Mouse (Mus musculus) cerebellum, adult 9-10 months (tissue): ENCODE measurements at regions not wholly inside any gene's neighbourhood (a gene's known extent, or its start where the extent isn't known, plus 50 kb on each side); places are given as distances from the start of the nearest gene placed in this dataset.
A peak's percentile ranks its signal among the peaks of the same experiment; 100 is the strongest.

Source experiments
- DNase-seq: peaks from one replicate; pipeline ENCODE4 v3.0.0; 2022

DNA sequence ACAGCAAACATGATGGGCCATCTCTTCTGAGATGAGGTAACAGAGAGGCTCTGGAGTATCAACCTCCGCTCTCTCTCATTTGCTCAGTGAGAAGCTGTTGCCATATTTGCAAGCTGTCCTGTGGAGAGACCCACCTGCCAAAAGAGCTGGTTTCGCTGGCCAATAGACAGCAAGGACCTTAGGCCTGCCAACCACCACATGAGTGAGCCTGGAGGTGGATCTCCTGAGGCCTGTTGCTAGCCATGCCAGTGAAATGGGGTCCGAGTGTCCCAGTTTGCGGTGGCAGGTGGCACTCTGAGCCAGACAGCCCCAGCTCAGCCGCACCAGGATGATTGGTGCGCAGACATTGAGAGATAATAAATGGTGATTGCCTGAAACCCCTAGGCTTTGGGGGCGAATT lies 143.9 kb upstream of the Gjb5 start:
- DNase-seq = peak; percentile 44

DNA sequence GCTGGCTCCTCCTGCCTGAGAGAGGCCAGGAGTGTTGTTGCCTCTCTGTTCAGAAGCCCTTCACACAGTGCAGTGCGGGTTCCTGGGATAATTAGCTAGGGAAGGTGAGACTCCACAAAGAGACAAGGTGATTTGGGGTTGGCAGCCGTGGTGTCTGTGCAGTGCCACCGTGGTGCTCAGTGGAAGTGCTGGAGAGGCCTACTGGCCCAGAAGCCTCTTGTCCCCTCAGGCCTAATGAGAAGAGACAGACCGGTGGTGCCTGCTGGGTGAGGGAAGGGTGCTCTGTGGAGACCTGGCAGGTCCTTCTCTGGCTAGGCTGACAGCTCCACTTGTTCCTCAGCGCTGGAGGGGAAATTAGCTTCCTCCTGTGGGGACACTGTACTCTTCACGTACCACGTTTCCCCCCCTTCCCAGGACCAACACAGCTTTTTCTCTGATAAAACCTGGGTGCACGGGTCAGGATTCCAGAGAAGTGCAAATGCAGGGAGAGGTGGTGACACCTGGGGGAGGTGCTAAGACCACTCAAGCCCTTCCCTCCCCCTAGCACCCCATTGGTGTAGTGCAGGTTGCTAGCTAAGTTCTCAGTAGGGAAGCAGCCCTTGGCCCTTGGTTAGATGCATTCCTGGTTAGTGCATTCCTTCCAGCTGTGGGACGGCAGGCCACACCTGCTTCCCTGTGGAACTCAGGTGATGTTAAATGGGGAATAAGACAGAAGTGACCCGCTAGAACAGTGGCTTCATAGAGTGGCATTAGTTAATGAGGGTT lies 129.2 kb upstream of the Gjb5 start:
- peak; percentile 46 for DNase-seq

DNA sequence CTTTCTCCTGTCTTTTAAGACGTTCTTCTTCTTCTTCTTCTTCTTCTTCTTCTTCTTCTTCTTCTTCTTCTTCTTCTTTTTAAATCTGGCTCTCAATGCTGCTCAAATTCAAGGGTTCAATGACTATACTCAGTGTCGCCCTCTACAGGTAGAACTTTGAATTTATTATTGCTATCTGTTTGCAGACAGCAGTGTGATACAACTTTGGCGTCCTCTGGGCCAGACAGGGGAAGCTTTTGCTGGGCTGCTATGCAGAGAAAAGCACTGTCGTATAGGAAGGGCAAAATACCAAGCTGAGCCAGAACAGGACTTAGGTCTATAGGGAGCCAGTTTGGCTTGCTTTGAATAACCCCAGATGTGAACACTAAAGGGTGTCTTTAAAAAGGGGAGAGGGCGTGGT lies 127.3 kb upstream of the Gjb5 start:
- no peak for DNase-seq

DNA sequence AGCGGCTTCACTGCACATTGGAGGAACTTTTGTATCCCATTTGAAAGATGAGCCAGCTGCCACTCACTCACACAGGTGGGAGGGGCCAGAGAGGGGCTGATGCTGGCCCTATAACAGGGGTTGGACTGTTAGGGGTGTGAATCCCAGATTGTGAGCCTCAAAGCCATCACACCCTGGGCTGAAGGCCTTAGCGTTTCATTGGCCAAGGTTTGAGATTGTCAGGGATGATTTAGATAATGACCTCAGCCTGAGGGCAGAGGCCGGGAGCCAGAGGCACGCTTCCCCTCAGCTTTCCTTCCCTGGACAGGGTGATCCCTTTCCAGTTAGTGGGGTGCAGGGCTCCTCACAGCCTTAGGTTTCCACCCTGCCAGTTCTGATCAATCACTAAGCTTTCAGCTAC lies 124.5 kb upstream of the Gjb5 start:
- DNase-seq = no peak

DNA sequence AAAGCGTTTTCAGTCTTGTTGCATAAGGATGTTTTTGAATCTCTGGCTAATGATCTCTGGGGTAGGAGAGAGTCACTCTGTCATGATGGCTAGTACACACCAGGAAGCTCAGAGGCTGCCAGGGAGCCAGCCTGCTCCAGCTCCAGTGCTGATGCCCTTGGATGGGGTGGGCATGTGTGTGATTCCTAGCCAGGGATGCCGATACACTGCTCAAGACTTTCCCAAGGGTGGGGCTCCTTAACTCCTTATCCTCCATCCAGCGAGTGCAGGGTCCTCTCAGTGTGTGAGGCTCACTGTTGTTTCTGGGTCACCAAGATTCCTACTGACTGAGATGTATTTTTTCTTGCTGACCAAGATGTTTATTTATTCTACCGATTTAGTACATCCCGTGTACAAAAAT lies 122.4 kb upstream of the Gjb5 start:
- DNase-seq = no peak

DNA sequence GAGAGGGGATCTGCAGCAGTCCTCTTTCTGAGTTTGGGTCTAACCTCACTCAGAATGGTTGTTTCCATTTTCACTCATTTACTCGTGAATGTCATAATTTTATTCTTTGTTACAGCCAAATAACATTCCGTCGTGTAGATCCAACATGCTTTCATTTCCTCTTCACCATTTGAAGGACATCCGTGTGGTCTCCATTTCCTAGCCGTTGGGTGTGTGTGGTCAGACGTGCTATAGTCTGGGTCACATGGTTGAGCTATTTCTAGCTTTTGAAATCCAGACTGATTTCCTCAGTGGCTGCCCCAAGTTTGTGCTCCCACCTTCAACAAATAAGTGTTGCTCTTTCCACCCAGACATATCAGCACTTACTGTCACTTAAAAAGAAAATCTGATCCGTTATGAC lies 111.9 kb upstream of the Gjb5 start:
- no peak for DNase-seq

DNA sequence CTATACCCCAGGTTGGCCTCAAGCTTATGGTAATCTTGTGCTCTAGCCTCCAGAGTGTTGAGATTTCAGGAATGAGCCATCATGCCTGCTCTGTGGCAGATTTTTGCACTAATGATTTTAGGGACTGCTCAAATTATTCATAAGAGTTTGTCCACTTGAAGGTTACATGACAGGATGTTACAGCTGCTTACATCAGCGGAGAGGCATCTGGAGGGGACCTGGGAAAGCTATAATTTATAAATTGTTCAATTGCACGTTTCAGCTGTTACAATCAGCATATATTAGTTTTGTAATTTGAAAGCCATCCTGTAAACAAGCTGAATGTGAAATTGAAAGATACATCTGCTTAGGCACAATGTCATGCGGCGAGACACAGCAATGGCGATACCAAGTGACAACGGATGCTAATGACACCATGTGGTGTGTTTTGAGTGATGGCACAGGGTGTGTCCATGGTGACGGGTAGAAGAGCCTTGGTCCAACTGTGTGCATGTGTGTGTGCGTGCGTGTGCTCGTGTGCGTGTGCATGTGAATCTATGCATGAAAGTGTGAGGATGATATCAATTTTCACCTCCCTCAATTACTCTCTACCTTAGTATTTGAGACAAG lies 96.6 kb upstream of the Gjb5 start:
- DNase-seq = no peak

DNA sequence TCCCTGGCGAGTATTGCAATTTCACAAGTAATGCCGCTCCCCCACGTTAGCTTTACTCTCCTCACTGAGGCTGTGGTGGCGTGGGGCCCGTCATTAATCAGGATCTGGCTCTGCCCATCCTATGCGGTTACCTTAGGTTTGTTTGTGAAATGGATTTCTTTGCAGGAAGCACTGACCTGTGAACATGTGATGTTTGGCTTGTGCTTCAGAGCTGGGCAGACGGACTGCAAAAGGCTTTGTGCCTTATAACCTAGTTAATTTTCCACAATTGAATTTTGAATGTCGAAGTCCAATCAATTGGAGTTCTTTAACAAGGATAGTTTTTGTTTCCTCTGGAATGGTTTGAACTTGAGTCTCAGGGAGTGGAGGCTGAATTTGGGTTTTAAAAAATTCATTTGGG lies 94.1 kb upstream of the Gjb5 start:
- no peak for DNase-seq

DNA sequence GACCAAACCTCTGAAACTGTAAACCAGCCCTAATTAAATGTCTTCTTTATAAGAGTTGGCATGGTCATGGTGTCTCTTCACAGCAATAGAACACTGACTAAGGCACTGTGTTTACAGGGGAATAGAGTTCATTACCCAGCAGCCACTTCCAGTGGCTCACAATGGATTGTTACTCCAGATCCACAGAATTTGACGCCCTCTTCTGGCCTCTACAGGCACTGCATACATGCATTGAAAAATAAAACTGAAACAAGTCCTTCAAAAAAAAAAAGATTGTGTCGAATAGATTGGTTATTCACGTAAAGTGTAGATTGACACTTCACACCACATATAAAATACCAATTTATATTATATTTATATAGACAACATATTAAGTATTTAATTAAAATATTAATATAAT lies 87.3 kb upstream of the Gjb5 start:
- DNase-seq = no peak

DNA sequence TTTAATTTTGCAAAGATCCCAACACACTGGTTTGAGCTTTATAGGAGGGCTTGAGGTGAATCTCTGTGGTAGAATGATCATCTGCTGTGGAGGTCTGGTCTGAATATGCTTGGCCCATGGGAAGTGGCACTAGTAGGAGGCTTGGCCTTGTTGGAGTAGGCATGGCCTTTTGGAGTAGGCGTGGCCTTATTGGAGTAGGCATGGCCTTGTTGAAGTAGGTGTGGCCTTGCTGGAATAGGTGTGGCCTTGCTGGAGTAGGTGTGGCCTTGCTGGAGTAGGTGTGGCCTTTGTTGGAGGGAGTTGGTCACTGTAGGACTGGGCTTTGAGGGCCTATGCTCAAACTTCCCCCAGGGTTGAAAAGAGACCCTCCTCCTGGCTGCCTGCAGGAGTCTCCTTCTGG lies 86.1 kb upstream of the Gjb5 start:
- DNase-seq = no peak

DNA sequence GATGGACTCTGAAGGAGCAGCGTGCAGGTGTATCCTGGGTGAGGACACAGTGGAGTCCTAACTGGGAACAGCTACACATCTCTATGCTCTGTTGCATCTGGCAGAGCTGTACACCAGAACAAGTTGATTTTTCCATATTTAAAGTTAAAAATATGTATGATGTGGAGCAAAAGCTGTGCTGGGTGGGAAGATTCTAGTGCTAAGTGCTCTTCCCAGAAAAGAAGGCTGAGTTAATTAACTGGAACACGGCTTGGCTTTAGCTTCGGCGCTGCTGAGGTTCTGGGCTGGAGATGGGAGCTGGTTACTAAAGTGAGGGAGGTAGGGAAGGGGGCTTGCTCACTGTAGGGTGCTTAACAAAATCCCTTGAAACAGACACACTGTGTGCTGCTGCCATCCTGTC lies 84.0 kb upstream of the Gjb5 start:
- no peak for DNase-seq

DNA sequence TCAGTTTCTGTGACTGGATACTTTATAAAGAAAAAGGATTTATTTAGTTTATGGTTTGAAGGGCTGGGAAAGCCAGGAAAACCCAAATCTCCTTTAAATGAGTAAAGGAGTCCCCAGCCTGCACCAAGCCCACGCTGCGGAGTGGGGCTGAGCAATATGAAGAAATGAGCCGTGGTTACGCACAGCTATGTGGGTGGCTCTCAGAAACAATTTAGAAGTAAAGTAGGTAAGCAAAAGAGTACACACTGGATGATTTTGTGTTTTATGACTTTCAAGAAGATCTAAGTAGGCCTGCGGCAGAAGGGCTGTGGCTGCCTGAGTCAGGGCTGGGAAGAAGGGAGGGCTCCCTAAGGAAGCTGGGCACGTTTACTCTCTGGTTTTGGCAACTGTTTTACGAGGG lies 82.6 kb upstream of the Gjb5 start:
- DNase-seq = no peak

DNA sequence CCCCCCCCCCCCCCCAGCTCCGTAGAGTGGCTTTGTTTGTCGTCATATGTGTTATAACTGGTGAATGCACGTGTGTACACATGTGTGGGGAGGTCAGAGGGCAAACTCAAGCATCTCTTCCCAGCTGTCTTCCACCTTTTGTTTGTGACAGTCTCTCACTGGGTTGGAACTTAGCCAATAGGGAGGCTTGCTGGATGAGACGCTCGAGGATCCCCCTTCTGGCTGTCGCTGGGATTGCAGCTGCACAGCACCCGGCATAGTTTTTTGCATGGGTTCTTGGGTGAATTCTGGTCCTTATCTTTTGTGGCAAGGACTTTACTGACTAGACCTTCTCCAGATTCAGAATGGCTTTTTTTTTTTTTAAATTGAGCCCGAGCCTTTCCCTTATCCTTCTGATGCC lies 77.1 kb upstream of the Gjb5 start:
- DNase-seq = peak; percentile 67

DNA sequence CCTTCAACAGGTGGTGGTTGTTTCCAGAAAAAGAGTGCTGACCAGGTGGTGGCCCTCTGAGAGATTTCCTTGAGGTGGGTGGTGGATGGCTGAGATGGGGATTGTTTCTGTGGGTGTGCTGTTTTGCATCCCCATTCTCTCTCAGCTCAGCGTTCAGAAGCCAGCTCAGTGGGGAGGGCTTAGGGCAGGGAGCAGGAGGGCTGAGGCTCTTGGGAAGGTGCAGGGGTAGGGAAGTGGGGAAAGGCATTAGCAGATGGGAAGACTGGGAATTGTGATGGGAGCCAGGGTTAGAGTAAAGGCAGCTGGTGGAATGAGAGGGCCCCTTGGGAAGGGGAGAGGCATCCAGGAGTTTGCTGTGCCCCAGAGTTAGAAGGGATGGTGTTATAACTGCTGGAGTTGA lies 72.3 kb upstream of the Gjb5 start:
- DNase-seq = no peak

DNA sequence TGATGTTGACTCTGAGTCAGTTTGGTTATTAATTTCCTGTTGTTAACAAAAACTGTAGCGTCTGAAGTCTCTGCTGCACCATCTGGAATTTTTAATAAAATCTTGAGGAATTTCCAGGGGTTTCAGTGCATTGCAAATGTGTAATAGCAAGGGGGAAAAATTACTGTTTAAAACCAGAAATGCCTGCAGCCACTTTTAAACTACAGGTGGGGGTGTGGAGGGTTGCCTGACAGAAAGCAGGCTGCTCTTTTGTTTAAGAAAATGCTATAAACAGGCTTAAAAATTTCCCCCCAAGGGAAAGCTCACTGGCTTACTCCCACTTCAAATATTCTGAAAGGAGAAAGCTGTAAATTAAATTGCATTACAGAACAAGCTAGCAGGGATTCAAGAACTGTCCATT lies 71.8 kb upstream of the Gjb5 start:
- DNase-seq = no peak

DNA sequence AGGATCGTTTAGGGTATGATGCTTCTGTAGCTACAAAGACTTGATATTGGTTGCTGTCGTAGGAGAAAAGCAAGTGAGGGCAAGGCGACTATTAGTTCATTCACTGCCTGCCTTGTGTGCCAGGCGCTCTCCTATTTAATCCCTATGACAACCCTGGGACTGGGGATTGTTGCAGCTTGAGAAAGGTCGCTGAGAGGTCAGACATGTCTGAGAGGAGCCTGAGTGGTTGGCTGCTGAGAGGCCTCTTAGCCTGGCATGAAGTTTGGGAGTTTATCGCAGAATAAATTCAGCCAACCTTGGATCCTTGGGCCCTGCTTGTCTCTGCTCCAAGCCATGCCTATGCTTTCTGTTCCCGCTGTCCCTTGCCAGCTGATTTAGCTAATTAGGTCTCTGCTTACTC lies 65.9 kb upstream of the Gjb5 start:
- DNase-seq = no peak

DNA sequence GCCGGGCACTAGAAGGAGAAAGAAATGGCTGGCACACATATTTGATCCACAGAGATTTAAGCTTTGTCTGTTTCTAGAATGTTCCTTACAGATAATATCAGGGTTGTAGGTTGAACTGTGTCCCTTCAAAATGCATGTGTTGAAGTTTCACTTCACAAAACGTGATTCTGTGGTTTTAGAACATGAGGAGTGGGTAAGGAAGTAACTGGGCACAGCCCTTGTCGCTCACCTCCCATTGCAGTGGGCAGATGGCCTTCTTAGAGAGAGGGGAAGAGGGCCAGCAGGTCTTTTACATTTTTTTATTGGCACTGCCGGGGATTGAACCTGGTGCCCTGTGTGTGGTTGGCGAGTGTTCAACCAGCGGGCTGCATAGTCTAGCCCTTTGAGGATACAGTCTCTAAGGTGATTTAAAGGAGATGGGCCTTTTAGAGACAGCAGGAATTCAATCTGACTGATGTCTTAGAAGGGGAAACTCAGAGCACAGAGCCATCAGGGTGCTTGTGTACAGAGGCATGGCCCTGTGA lies 64.0 kb upstream of the Gjb5 start:
- peak; percentile 44 for DNase-seq

DNA sequence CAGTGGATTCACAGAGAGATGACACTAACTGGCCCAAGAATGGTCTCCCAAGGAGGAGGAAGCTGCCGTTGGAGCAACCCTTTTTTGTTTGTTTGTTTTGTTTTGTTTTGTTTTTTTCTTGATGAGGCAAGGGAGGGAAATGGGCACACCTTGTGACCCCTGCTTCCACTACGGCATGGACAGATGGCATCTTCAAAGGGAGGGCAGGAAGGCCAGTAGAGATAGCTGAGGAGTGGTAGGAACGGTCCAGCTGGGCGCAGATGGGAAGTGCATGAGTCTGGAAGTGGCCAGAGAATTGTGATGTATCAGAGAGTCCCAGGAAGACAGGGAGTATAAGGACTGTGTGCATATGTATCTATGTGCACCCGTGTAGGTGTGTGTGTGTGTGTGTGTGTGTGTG lies 63.1 kb upstream of the Gjb5 start:
- no peak for DNase-seq

DNA sequence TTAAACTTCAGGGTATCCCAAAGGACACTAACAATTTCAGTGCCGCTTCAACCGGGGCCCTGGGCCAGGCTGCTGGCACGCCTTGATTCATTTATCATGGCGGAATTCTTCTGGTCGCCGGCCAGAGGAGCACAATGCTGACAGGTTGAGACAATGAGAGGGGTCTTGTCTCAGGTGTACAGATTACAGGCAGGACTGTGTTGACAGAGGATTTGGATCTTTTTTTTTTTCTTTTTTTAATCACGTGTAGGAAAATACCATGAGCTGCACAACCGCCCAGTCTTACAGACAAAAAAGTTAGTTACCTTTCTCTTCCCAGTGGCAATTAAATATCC lies 61.8 kb upstream of the Gjb5 start:
- no peak for DNase-seq

DNA sequence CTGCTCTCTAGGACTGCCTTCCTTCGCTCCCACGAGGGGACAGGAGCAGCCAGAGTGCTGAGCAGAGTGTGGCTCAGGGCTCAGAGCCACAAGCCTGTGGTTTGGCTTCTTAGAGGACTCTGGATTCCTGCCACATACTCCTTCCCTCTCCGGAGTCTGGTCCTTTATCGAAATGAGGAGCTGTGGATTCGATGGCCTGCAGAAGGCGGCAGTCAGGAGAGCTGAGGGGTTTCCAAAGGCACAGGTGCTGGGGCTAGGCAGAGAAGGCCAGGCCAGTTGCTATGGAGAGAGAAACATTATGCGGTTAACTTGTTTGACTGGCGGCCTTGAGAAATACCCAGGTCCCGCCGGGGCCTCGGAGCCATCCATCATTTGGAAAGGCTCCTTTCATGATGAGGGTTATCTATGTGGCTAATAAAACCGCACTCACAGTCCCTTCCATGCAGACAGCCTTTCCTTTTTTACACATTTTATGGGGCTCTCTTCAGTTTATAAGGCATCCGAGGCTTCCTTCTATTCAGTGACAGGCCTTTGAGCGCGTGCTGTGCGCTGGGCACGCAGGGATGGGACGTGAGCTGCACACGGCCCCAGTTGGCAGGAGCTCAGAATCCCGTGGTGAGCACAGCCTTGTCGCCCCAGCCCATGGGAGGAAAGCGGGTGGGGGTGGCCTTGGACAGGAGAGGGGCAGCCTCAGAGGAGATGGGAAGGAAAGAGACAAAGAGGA lies 61.2 kb upstream of the Gjb5 start:
- DNase-seq = peak; percentile 56

DNA sequence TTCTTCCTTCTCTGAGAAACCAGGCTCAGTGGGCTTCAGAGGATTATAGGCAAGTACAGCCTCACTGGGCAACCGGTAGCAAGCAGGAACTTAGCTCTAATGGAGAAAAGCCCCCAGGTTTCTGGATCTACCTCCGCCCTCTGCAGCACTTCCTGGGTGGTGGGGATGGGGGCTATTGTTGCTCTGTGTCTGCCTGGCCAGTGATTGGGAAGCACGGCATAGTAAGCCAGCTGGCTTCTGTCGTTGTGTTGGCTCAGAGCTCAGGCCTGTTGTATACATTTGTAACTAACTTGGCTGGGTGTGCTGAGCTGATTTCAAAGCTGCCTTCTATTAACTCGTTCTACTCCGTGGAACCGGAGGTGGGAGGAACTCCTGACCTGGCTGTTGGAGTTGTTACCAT lies 58.9 kb upstream of the Gjb5 start:
- no peak for DNase-seq

DNA sequence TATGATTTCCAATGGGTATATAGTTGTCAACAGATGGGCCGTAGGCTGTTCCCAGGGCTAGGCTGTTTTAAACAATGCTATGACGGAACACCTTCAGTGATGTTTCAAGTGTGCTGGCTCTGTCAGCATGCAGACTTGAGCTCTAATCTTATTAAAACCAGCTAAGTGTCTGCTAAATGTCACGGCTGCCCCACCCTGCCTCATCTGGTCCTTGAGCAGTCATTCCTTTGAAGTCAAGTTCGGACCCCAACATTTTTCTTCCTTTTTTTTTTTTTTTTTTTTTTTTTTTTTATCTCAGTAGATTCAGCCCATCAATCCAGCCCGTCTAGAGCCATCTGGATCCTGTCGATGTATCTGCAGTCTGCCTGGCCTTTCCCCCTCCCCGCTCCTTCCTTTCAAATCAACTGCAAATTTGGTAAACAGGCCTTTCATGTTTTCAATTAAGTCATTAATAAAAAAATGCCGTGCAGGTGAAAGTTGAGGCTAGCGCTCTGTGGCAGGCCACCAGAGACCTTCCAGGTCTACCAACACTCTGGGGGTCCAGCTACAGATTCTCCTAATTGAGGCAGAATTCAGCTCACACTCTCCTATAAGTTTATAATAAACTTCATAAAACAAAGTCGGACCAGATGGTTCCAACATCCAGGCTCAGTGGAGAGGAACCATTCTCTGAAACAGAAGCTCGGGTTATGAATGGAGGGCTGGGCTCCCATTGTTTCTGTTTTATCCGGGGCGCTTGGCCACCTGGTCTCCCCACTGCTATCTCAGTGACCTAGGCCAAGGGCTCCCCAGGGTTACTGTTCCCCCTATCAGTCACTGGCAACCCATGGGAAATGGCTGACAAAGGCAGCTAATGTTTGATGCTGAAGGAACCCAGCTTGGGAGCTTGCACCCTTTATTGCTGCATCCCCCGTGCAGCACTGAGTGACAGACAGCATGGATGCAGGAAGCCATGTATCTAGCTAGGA lies 56.3 kb upstream of the Gjb5 start:
- no peak for DNase-seq
